Mouse (Mus musculus): ENCODE data around the gene Bcar1.

Bcar1 gene

GRCm38 (mm10) chr8:111681153-111681552 lies 62.5 kb downstream of the Bcar1 start:
- no peak for DNase-seq (ENCODE audit: low read depth, low spot score)

DNA sequence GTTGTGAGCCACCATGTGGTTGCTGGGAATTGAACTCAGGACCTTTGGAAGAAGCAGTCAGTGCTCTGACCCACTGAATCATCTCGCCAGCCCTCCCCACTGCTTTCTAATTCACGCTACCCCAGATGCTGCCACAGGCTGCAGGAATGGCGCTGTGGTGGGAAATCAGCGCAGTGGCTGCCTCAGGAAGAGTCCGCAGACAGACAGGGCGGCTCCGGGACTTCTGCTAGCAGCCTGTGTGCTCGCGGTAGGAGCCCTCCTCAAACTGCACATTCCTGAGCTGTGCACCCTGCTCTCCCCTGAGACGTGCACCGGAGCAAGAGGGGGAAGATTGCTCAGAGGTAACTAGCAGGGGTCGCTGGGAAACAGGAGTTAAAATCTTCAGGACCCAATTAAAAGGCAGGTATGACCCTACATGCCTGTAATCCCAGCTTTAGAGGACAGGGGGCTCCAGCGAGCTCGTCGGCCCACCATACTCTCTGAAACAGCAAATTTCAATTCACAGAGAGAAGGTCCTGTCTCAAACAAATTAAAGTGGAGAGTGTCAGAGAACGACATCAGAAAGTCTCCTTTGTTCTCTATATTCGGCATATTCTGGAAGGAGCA lies 63.1 kb downstream of the Bcar1 start:
- no peak for DNase-seq (ENCODE audit: low read depth, low spot score)

DNA sequence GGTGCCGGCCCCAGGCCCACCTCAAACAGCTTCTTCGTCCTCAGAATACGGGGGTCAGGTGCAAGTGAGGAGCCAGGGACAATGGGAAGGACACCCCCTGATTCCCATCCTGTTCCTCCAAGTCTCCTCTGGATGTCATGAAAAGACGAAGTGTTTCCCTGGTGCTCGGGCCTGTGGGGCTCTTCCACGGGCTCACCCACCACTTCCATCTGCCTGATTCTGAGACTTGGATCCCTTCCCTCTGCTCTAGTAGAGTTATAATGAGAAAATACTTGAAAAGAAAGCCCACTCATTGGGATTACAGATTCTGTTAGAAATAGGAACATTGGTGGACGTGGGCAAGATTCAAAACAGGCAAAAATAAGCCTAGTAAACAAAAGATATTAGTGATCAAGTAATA lies 64.8 kb downstream of the Bcar1 start:
- no peak for DNase-seq (ENCODE audit: low read depth, low spot score)

GRCm38 (mm10) chr8:111678111-111678510 lies 65.5 kb downstream of the Bcar1 start:
- peak; percentile 56 for DNase-seq (ENCODE audit: low read depth, low spot score)

DNA sequence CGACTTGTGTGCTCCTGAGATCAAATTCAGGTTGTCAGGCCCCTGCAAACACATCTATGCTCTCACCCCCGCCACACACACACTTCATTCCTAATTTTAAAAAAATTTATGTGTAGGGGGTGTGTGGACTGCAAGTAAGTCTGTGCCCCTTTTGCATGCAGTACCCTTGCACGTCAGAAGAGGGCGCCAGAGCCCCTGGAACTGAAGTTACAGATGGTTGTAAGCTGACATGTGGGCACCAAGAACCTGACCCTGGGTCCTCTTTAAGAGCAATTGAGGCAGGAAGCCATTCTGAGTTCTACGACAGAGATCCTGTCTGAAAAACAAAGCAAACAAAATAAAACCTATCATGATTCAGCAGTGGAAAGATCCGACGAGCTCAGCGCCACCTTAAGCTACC lies 67.4 kb downstream of the Bcar1 start:
- DNase-seq (ENCODE audit: low read depth, low spot score) = no peak

DNA sequence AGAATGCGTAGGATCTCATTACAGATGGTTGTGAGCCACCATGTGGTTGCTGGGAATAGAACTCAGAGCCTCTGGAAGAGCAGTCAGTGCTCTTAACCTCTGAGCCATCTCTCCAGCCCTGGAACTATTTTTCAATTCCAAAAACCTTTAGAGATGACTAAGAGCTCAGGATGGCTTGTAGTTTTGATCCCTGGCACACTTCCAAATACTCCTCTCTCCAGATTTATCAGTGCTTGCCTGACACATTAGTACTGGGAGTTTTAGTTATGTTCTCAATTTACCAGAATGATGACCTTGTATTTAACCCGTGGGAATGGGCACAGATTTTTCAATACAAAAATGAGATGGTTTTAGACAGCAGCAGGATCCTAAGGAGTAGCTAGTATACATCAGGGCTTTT lies 76.9 kb downstream of the Bcar1 start:
- DNase-seq (ENCODE audit: low read depth, low spot score) = no peak

DNA sequence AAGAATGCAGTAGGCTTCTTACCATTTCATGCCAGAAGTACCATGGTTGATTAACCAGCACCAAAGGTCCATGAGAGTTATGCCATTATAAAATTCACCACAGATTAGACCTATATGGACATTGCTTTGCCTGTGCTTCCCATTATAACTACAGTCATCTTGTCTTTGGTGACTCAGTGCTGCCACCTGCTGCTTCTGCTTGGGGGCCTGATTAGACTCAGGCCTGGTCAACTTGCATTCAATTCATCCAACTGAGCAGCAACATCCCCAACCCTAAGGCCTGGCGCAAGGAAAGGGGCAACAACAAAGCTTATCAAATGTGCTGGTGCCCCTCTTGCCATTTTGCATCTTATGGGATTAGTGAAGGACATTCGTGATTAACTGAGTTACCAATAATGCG lies 81.1 kb downstream of the Bcar1 start:
- DNase-seq (ENCODE audit: low read depth, low spot score) = peak; percentile 58

Measured in skeletal muscle tissue, adult 2 months (tissue).